In the genomic region with DNA sequence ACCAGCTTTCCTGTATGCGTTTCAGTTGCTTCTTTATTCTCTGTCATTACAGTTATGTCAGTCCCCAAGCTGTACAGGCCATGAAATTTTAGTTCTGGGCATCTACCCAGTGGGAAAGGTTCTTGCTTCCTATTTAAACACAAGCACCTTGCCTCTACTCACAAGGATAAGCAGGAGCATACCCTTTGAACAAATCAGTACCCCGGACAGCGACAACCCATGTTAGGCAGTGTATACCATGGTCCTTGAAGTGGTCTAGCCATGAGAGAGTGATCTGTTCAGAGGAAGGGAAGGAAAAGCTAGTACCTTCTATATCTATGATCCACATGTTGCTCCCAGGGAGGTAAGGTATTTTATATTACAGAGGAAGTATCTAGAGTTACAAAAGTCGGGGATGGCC, we compare ENCODE assay signal across 10 mouse cellular contexts.
DNase-seq lines count a peak whose midpoint lies in the region; ATAC-seq and TF ChIP-seq lines count a peak whose summit lies in the region.
"Had no signal": no experiment of that assay in that cellular context is flagged by ENCODE, and none has a peak within 500 bp of the region (broad histone marks: within the 10 kb centered on the region; RNA-seq: fewer than 3 reads in every experiment).

No protein-coding gene starts in this region.

- no peak for TF ChIP-seq CTCF in intestine, postnatal 0 days (IDR thresholded peaks at IDR 0.05; ENCODE audit: low read depth)
- TF ChIP-seq CTCF in Patski (IDR thresholded peaks at IDR 0.05), result no peak

- WGBS in intestine, embryonic 14.5 days, result 71% methylated on average over 4 of the region's 4 CpGs
- WGBS in intestine, postnatal 0 days, result 58% methylated on average over 4 of the region's 4 CpGs

- DNase-seq in intestine, embryonic 14.5 days (ENCODE audit: low spot score), result peak; percentile 86
- DNase-seq in A20 (ENCODE audit: low read depth, low spot score) (peak; percentile 33), Patski (ENCODE audit: low read depth, low spot score) (peak; percentile 2)
- DNase-seq in kidney, postnatal 36 days, result peak; percentile 10 to 65
- DNase-seq in left cerebral cortex, adult 18-20 months (ENCODE audit: low spot score in 2 of 2), result no peak

- no peaks in the 10 kb centered on the region for H3K9me3 ChIP-seq in intestine, embryonic 14.5 days (ENCODE audit: control insufficient read depth, low read length)
- no peaks in the 10 kb centered on the region for H3K9me3 ChIP-seq in intestine, postnatal 0 days (ENCODE audit: control insufficient read depth)
- H3K9me3 ChIP-seq: stomach, embryonic 15.5 days had no signal

- no peak for ATAC-seq in intestine, embryonic 14.5 days (replicated peaks; ENCODE audit: low FRiP score, low TSS enrichment, low read depth)
- no peak for ATAC-seq in intestine, postnatal 0 days
- ATAC-seq in Patski, result no peak
- no peak for ATAC-seq in cerebellum, adult (ENCODE audit: insufficient number of reproducible peaks, low FRiP score, low TSS enrichment)
- no peak for ATAC-seq in granulocyte monocyte progenitor cell, adult 5-6 weeks (replicated peaks; ENCODE audit: poor library complexity, severe bottlenecking)
- ATAC-seq: forebrain, embryonic 16.5 days had no signal

- CTCF ChIA-PET in Patski (lab: Charles Lee), result no interaction called here

- no peak overlapping the region for H3K4me3 ChIP-seq in intestine, embryonic 14.5 days (ENCODE audit: low read depth, low read length)
- no peak overlapping the region for H3K4me3 ChIP-seq in intestine, postnatal 0 days (ENCODE audit: low read depth, low read length)
- H3K4me3 ChIP-seq: stomach, embryonic 15.5 days had no signal

- in situ Hi-C loops in Patski (cut with MboI; ENCODE audit: low pct_unique_long_range_greater_than_20kb), result no loop called here

- H3K4me2 ChIP-seq in intestine, embryonic 14.5 days (ENCODE audit: low read length), result no peak overlapping the region
- no peak overlapping the region for H3K4me2 ChIP-seq in intestine, postnatal 0 days (replicated peaks; ENCODE audit: low read depth)
- H3K4me2 ChIP-seq: stomach, embryonic 15.5 days had no signal

- H3K27me3 ChIP-seq in intestine, embryonic 14.5 days (replicated peaks; ENCODE audit: control insufficient read depth, insufficient read depth, low read length), result no peaks in the 10 kb centered on the region
- no peaks in the 10 kb centered on the region for H3K27me3 ChIP-seq in intestine, postnatal 0 days (replicated peaks; ENCODE audit: control insufficient read depth, insufficient read depth, low read length)
- peaks cover 9% of the 10 kb centered on the region for H3K27me3 ChIP-seq in Patski
- H3K27me3 ChIP-seq: stomach, embryonic 15.5 days had no signal

- H3K27ac ChIP-seq in intestine, embryonic 14.5 days (ENCODE audit: low read depth), result no peak overlapping the region
- H3K27ac ChIP-seq in intestine, postnatal 0 days (ENCODE audit: low read depth, low read length), result no peak overlapping the region
- H3K27ac ChIP-seq: stomach, embryonic 15.5 days had no signal

- no peak overlapping the region for H3K9ac ChIP-seq in intestine, embryonic 14.5 days (ENCODE audit: low read length)
- H3K9ac ChIP-seq in intestine, postnatal 0 days (ENCODE audit: low read depth, low read length), result no peak overlapping the region
- H3K9ac ChIP-seq: stomach, embryonic 15.5 days had no signal

- POLR2A ChIA-PET in Patski (lab: Charles Lee), result no interaction called here

- H3K36me3 ChIP-seq in intestine, embryonic 14.5 days (ENCODE audit: control insufficient read depth, insufficient read depth, low read length), result no peaks in the 10 kb centered on the region
- no peaks in the 10 kb centered on the region for H3K36me3 ChIP-seq in intestine, postnatal 0 days (ENCODE audit: control insufficient read depth, insufficient read depth)
- H3K36me3 ChIP-seq: stomach, embryonic 15.5 days had no signal

- H3K4me1 ChIP-seq in intestine, embryonic 14.5 days (replicated peaks; ENCODE audit: control insufficient read depth, insufficient read depth, low read length), result no peaks in the 10 kb centered on the region
- no peaks in the 10 kb centered on the region for H3K4me1 ChIP-seq in intestine, postnatal 0 days (replicated peaks; ENCODE audit: control insufficient read depth, insufficient read depth, low read length)
- H3K4me1 ChIP-seq: stomach, embryonic 15.5 days had no signal

Comparison
In these comparisons a context has a peak if more than half of its experiments do, and no peak if none do; other contexts are left out.
1. DNase-seq: peak in intestine, embryonic 14.5 days (single experiment), A20 (single experiment), Patski (single experiment) and kidney, postnatal 36 days (2 of 2); none in left cerebral cortex, adult 18-20 months (0 of 2).